Mouse (Mus musculus): ENCODE data around the gene Cdh13.

Cdh13 gene

GRCm38 (mm10) chr8:118380782-118381181 is 97.2 kb downstream of the Cdh13 start:
- no peak for DNase-seq (ENCODE audit: low spot score)

- no peak for DNase-seq (ENCODE audit: low spot score)
These were observed 98.1 kb downstream of the Cdh13 start for GRCm38 (mm10) chr8:118381641-118382040.

GRCm38 (mm10) chr8:118384314-118384713 is 100.8 kb downstream of the Cdh13 start:
- DNase-seq (ENCODE audit: low spot score): no peak

GRCm38 (mm10) chr8:118389456-118389855 is 105.9 kb downstream of the Cdh13 start:
- no peak for DNase-seq (ENCODE audit: low spot score)

- no peak for DNase-seq (ENCODE audit: low spot score)
These were observed 110.5 kb downstream of the Cdh13 start for GRCm38 (mm10) chr8:118393909-118394650.

- no peak for DNase-seq (ENCODE audit: low spot score)
These were observed 111.6 kb downstream of the Cdh13 start for GRCm38 (mm10) chr8:118395178-118395577.

- DNase-seq (ENCODE audit: low spot score): no peak
These were observed 121.3 kb downstream of the Cdh13 start for GRCm38 (mm10) chr8:118404836-118405235.

- no peak for DNase-seq (ENCODE audit: low spot score)
These were observed 123.8 kb downstream of the Cdh13 start for GRCm38 (mm10) chr8:118407322-118407721.

- no peak for DNase-seq (ENCODE audit: low spot score)
These were observed 125.9 kb downstream of the Cdh13 start for GRCm38 (mm10) chr8:118409396-118409795.

- DNase-seq (ENCODE audit: low spot score): no peak
These were observed 126.9 kb downstream of the Cdh13 start for GRCm38 (mm10) chr8:118410341-118410970.

- no peak for DNase-seq (ENCODE audit: low spot score)
These were observed 132.1 kb downstream of the Cdh13 start for GRCm38 (mm10) chr8:118415672-118416071.

GRCm38 (mm10) chr8:118416811-118417355 is 133.3 kb downstream of the Cdh13 start:
- no peak for DNase-seq (ENCODE audit: low spot score)

GRCm38 (mm10) chr8:118422624-118423023 is 139.1 kb downstream of the Cdh13 start:
- DNase-seq (ENCODE audit: low spot score): no peak

- DNase-seq (ENCODE audit: low spot score): no peak
These were observed 145.4 kb downstream of the Cdh13 start for GRCm38 (mm10) chr8:118428941-118429340.

GRCm38 (mm10) chr8:118431731-118432440 is 148.4 kb downstream of the Cdh13 start:
- no peak for DNase-seq (ENCODE audit: low spot score)

GRCm38 (mm10) chr8:118433553-118434180 is 150.1 kb downstream of the Cdh13 start:
- no peak for DNase-seq (ENCODE audit: low spot score)

- no peak for DNase-seq (ENCODE audit: low spot score)
These were observed 153.2 kb downstream of the Cdh13 start for GRCm38 (mm10) chr8:118436751-118437150.

GRCm38 (mm10) chr8:118437152-118437551 is 153.6 kb downstream of the Cdh13 start:
- no peak for DNase-seq (ENCODE audit: low spot score)

- DNase-seq (ENCODE audit: low spot score): no peak
These were observed 154.3 kb downstream of the Cdh13 start for GRCm38 (mm10) chr8:118437874-118438273.

- DNase-seq (ENCODE audit: low spot score): no peak
These were observed 156.3 kb downstream of the Cdh13 start for GRCm38 (mm10) chr8:118439857-118440256.

GRCm38 (mm10) chr8:118443361-118443760 is 159.8 kb downstream of the Cdh13 start:
- no peak for DNase-seq (ENCODE audit: low spot score)

- no peak for DNase-seq (ENCODE audit: low spot score)
These were observed 161.2 kb downstream of the Cdh13 start for GRCm38 (mm10) chr8:118444651-118445207.

Measured in urinary bladder, postnatal 10 days (tissue).